Mouse (Mus musculus): ENCODE results near the gene Smagp. TPM values are rescaled to one million over a fixed set of nuclear protein-coding genes. Genes with fewer than 3 reads are reported as not detected.

Gene Smagp
- total and polyA plus RNA-seq, 3 experiments = 0.55 to 7.0 (median 3.2) TPM

- H3K79me2 ChIP-seq (replicated peaks; ENCODE audit: control insufficient read depth, extremely low read depth, insufficient read depth, poor library complexity, severe bottlenecking) = peaks cover 13% of the 10 kb centered on the region
- peak; percentile 75 for DNase-seq (ENCODE audit: extremely low read depth)
- dilution Hi-C loops (cut with MboI; ENCODE audit: extremely low pct_ligation_motif_present, extremely low pct_unique_long_range_greater_than_20kb, low sequenced_read_pairs) = no loop called here
- no peak overlapping the region for H3K27ac ChIP-seq (ENCODE audit: insufficient read depth, low read depth)
- TF ChIP-seq KAT2A (IDR thresholded peaks at IDR 0.05; ENCODE audit: insufficient replicate concordance, low read length) (no peak), RAD21 (IDR thresholded peaks at IDR 0.05; ENCODE audit: low read depth, low read length) (peak; percentile 71), SMC3 (IDR thresholded peaks at IDR 0.05; ENCODE audit: low read depth, low read length) (peak; percentile 95), ZC3H11A (IDR thresholded peaks at IDR 0.05; ENCODE audit: low read depth, low read length) (no peak), ZKSCAN1 (IDR thresholded peaks at IDR 0.05; ENCODE audit: borderline replicate concordance, low read depth, low read length) (no peak), MXI1 (IDR thresholded peaks at IDR 0.05; ENCODE audit: low read depth, low read length) (peak; percentile 37; the same call in 1 of the 2 replicates), CHD1 (IDR thresholded peaks at IDR 0.05; ENCODE audit: low read depth, low read length) (0 out of 2 replicates have a peak, but pooled peaks have one; percentile 10), CHD2 (IDR thresholded peaks at IDR 0.05; ENCODE audit: low read length) (no peak), CTCF (conservative IDR thresholded peaks at IDR 0.05 in 1 of 2, IDR thresholded peaks at IDR 0.05 in 1 of 2; ENCODE audit: low read depth in 2 of 2, low read length in 2 of 2) (peak; percentile 79 to 93), PAX5 (IDR thresholded peaks at IDR 0.05; ENCODE audit: low read length) (no peak), USF2 (conservative IDR thresholded peaks at IDR 0.05; ENCODE audit: low read depth, low read length) (no peak), IRF4 (IDR thresholded peaks at IDR 0.05; ENCODE audit: low read depth, low read length) (no peak; the same call in 1 of the 2 replicates), HCFC1 (IDR thresholded peaks at IDR 0.05; ENCODE audit: low read depth, low read length) (no peak), SIN3A (IDR thresholded peaks at IDR 0.05; ENCODE audit: low read length) (no peak; the same call in 1 of the 2 replicates), E2F4 (IDR thresholded peaks at IDR 0.05; ENCODE audit: insufficient replicate concordance, low read depth, low read length) (no peak), POLR2A (IDR thresholded peaks at IDR 0.05; ENCODE audit: low read depth, low read length) (no peak), JUND (conservative IDR thresholded peaks at IDR 0.05; ENCODE audit: low read depth, low read length) (no peak), RCOR1 (conservative IDR thresholded peaks at IDR 0.05; ENCODE audit: low read depth, low read length) (no peak), MEF2A (IDR thresholded peaks at IDR 0.05; ENCODE audit: borderline replicate concordance, low read depth, low read length) (peak; percentile 26; the same call in 1 of the 2 replicates), ELF1 (IDR thresholded peaks at IDR 0.05; ENCODE audit: low read depth, low read length) (no peak), NELFE (IDR thresholded peaks at IDR 0.05; ENCODE audit: low read depth, low read length) (peak; percentile 25; the same call in 1 of the 2 replicates), TBP (conservative IDR thresholded peaks at IDR 0.05; ENCODE audit: low read depth, low read length) (no peak), JUN (IDR thresholded peaks at IDR 0.05; ENCODE audit: insufficient read depth, low read depth, low read length) (no peak)
- H3K4me1 ChIP-seq (ENCODE audit: control insufficient read depth in 1 of 2, insufficient read depth in 2 of 2) = peaks cover 11 to 23% of the 10 kb centered on the region in 2 experiments
- no peaks in the 10 kb centered on the region for H3K27me3 ChIP-seq (replicated peaks)
- no peaks in the 10 kb centered on the region for H3K9me3 ChIP-seq (replicated peaks; ENCODE audit: low read length)
- no peak overlapping the region for H3K9ac ChIP-seq (ENCODE audit: insufficient read depth, low read depth)
- peak overlapping the region in 2 of 3 experiments; percentile 61 to 69 for H3K4me3 ChIP-seq (replicated peaks in 1 of 3; ENCODE audit: low read depth in 2 of 3, low read length in 2 of 3, poor library complexity in 1 of 3)
- in situ Hi-C loops (cut with MboI; ENCODE audit: low pct_ligation_motif_present, low pct_unique_long_range_greater_than_20kb, low sequenced_read_pairs) = loop anchor here (5.0 kb wide), 2 partner anchors 81 to 151 kb away; no protein-coding TSS in a partner anchor
- H3K4me2 ChIP-seq (ENCODE audit: insufficient read depth, low read depth, poor library complexity, severe bottlenecking) = peak overlapping the region; percentile 71; the same call in 1 of the 2 replicates
- H3K36me3 ChIP-seq (replicated peaks in 1 of 2; ENCODE audit: control insufficient read depth in 1 of 2, insufficient read depth in 1 of 2, low read length in 1 of 2) = peaks cover 15 to 20% of the 10 kb centered on the region in 2 experiments
Measured at GRCm38 (mm10) chr15:100613584-100613983, 23.2 kb downstream of the Smagp start.
